Mouse (Mus musculus): Measurements from ENCODE around the gene Tgoln1.

DNA sequence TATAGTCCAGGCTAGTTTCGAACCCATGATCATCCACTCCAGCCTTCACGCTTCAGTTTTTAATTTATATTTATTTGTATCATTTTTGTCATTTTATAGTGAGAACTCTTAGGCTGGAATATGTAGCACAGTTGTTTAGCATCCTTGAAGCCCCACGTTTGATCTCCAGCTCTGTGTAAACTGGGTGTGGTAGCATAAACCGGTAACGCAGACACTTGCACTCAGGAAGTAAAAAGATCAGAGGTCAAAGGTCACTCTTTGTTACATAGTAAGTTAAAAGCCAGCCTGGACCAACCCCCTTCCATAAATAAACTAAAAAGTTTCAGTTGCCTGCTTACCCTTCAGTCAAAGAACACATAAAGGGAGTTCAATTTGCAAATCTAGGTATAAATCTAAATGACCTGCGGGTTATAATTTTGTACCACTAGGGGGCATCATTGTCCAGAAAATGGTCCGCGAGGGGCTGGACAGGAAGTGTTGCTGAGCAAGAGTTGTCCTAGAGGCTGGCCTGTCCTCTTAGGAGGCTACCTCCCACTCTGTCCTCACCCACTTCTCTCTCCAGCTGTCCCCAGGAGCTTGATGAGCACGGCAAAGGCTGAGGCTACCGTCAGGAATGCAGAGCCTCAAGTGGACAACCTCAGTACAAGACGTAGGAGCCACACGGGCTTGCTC is 19.1 kb upstream of the Tgoln1 start:
- TF ChIP-seq CTCF (IDR thresholded peaks at IDR 0.05) = peak; percentile 79
- peak; percentile 48; the same call in 1 of the 2 replicates for TF ChIP-seq EP300 (IDR thresholded peaks at IDR 0.05)
